Mouse (Mus musculus): ENCODE measurements around the gene Il19. TPM values are rescaled to one million over a fixed set of nuclear protein-coding genes. Genes with fewer than 3 reads are reported as not detected.
A peak's percentile ranks its signal among the peaks of the same experiment; 100 is the strongest.

The Il19 gene
- polyA plus RNA-seq, 1 experiment: not detected

GRCm38 (mm10) chr1:130938192-130938591 is 1.7 kb downstream of the Il19 start:
- 92% methylated on average over 7 of the region's 7 CpGs for WGBS
- H3K4me1 ChIP-seq (ENCODE audit: control insufficient read depth, insufficient read depth, low read length): no peaks in the 10 kb centered on the region
- H3K4me3 ChIP-seq (replicated peaks; ENCODE audit: control insufficient read depth, low read depth, low read length): no peak overlapping the region
- TF ChIP-seq POLR2A (IDR thresholded peaks at IDR 0.05; ENCODE audit: borderline replicate concordance, control insufficient read depth, low read depth, low read length) (no peak), CTCF (IDR thresholded peaks at IDR 0.05; ENCODE audit: control insufficient read depth, insufficient read depth, low read length) (no peak)
- H3K27ac ChIP-seq (ENCODE audit: control insufficient read depth, insufficient read depth, low read depth, low read length, poor library complexity): no peak overlapping the region

DNA sequence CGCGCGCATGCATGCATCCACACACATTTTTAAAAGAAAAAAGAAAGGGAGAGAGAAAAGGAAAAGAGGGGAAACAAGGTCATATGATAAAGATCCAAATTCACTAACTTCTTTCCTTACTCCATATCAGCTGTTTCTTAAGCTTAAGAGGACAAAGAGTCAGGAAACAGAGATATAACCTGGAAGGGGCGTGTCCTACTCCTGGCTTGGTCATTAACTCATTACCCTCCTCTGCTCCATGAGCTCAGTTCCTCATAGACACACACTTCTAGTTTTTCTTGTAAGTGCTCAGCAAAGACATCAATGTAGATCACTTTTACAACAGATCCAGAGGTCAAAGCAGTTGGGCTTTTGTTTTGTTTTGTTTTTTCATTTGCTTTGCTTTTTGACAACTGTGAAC is 2.7 kb downstream of the Il19 start:
- WGBS: 90% methylated on average over 4 of the region's 4 CpGs
- Histone ChIP-seq H3K4me3 (replicated peaks; ENCODE audit: control insufficient read depth, low read depth, low read length) (no peak overlapping the region), H3K27ac (ENCODE audit: control insufficient read depth, insufficient read depth, low read depth, low read length, poor library complexity) (no peak overlapping the region), H3K4me1 (ENCODE audit: control insufficient read depth, insufficient read depth, low read length) (no peaks in the 10 kb centered on the region)
- no peak for TF ChIP-seq POLR2A (IDR thresholded peaks at IDR 0.05; ENCODE audit: borderline replicate concordance, control insufficient read depth, low read depth, low read length)
- TF ChIP-seq CTCF (IDR thresholded peaks at IDR 0.05; ENCODE audit: control insufficient read depth, insufficient read depth, low read length): no peak

- H3K4me3 ChIP-seq (replicated peaks; ENCODE audit: control insufficient read depth, low read depth, low read length): no peak overlapping the region
- H3K4me1 ChIP-seq (ENCODE audit: control insufficient read depth, insufficient read depth, low read length): no peaks in the 10 kb centered on the region
- no peak overlapping the region for H3K27ac ChIP-seq (ENCODE audit: control insufficient read depth, insufficient read depth, low read depth, low read length, poor library complexity)
- WGBS: 75% methylated on average over 6 of the region's 6 CpGs
- TF ChIP-seq CTCF (IDR thresholded peaks at IDR 0.05; ENCODE audit: control insufficient read depth, insufficient read depth, low read length) (no peak), POLR2A (IDR thresholded peaks at IDR 0.05; ENCODE audit: borderline replicate concordance, control insufficient read depth, low read depth, low read length) (no peak)
These were observed 3.6 kb downstream of the Il19 start for GRCm38 (mm10) chr1:130936351-130936750.

DNA sequence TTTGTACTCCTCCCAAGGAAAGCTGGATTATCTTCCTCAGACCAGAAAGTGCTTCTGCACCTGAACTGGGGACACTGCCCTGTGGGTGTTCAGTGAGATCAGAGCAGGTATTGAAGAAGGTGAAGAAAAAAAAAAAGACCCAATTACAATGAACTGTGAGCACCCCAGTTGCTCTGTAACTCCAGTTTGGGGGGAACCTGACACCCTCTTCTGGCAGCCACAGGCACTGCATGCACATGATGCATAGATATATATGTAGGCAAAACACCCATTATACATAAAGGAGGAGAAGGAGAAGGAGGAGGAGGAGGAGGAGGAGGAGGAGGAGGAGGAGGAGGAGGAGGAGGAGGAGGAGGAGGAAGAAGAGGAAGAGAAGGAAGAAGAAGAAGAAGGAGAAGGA is 13.4 kb downstream of the Il19 start:
- no peak overlapping the region for H3K27ac ChIP-seq (ENCODE audit: control insufficient read depth, insufficient read depth, low read depth, low read length, poor library complexity)
- H3K4me1 ChIP-seq (ENCODE audit: control insufficient read depth, insufficient read depth, low read length): no peaks in the 10 kb centered on the region
- H3K4me3 ChIP-seq (replicated peaks; ENCODE audit: control insufficient read depth, low read depth, low read length): no peak overlapping the region
- peak; percentile 53; the same call in 1 of the 2 replicates for TF ChIP-seq CTCF (IDR thresholded peaks at IDR 0.05; ENCODE audit: control insufficient read depth, insufficient read depth, low read length)
- TF ChIP-seq POLR2A (IDR thresholded peaks at IDR 0.05; ENCODE audit: borderline replicate concordance, control insufficient read depth, low read depth, low read length): no peak

DNA sequence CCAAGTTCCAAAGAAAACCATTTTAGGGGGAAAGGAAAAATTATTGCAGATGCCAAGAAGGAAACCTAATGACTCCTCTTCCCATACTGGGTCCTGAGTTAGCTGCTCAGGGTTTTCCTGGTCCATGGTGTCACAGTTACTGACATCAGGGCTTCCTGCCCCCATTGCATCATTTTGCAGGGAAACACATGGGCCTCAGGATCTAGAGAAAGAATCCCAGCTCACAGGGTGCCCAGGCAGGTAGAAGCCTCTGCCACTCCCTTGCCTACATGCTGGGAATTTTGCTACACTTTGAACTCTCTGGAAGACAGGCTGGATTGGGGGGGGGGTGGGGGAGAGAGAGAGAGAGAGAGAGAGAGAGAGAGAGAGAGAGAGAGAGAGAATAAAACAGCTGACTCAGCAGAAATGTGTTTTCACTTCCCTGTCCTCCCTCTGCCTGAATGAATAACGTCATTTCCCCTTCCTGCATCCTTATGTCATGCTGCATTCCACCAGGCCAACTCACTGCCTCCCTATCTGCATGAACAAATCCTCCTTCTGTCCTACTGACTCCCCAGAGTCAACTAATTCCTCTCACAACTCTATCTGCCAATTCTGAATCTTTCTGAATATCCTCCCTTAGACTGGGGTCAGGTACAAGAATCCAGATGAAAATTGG is 21.5 kb downstream of the Il19 start:
- WGBS: 9% methylated on average over 1 of the region's 1 CpGs
- no peak overlapping the region for H3K27ac ChIP-seq (ENCODE audit: control insufficient read depth, insufficient read depth, low read depth, low read length, poor library complexity)
- TF ChIP-seq CTCF (IDR thresholded peaks at IDR 0.05; ENCODE audit: control insufficient read depth, insufficient read depth, low read length): no peak
- H3K4me1 ChIP-seq (ENCODE audit: control insufficient read depth, insufficient read depth, low read length): no peaks in the 10 kb centered on the region
- no peak overlapping the region for H3K4me3 ChIP-seq (replicated peaks; ENCODE audit: control insufficient read depth, low read depth, low read length)

DNA sequence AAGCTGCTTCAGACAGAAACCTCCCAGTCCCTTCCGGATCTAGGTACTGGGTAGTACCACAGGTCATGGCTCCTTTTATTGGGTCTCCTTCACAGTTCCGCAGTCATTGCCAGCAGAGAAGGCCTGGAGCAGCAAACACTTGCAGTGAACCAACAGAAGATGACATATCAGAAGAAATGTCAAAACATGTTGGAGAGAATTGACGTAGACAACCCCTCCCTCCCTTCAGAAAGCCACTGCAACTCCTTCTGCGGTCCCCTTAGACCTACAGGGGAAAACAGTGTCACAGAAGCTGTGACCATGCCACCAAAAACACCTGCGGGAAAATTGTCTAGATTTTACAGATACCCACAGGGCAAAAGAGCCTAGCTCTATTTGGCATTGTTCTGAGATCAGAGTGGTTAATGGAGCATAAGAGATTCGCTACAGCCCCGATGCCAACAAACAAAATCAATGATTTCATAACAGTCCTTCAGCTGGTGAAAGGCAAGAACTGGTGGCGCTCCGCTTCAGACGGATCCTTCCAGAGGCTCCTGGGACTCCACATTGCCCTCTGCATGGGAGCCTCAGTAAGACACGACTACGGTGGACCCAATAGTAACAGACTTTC is 28.4 kb downstream of the Il19 start, which contains the start of gene Il20:
Gene Il20 (minus strand): TSS at position 51 of the 610 bp plus-strand sequence.
- TF ChIP-seq CTCF (IDR thresholded peaks at IDR 0.05; ENCODE audit: control insufficient read depth, insufficient read depth, low read length): no peak
- TF ChIP-seq POLR2A (IDR thresholded peaks at IDR 0.05; ENCODE audit: borderline replicate concordance, control insufficient read depth, low read depth, low read length): no peak
- no peak within 1 kb of the TSS for H3K27ac ChIP-seq (ENCODE audit: control insufficient read depth, insufficient read depth, low read depth, low read length, poor library complexity)
- WGBS: 88% methylated on average over 12 of the region's 12 CpGs
- H3K4me3 ChIP-seq (replicated peaks; ENCODE audit: control insufficient read depth, low read depth, low read length): no peak within 1 kb of the TSS
- no peaks in the 10 kb centered on the region for H3K4me1 ChIP-seq (ENCODE audit: control insufficient read depth, insufficient read depth, low read length)

DNA sequence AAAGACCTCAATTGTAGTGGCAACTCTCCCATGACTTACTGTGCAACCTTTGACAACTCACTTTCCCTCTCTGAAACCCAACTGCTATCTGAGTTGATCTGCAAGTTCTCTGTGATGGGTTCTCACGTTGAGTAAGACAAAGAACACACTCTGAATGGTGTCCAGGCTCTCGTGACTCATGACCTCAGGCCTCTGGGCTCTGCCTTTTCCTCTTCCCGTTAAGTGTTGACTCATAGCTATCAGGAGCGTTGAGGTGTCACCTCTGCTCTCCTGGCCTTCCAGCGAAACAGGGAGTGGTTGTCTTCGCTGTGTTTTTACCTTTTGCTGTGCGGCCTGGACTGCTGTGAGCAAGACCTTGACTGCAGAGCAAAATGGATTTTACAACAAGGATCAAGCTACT is 37.4 kb downstream of the Il19 start:
- H3K27ac ChIP-seq (ENCODE audit: control insufficient read depth, insufficient read depth, low read depth, low read length, poor library complexity): no peak overlapping the region
- WGBS: 70% methylated on average over 7 of the region's 7 CpGs
- H3K4me3 ChIP-seq (replicated peaks; ENCODE audit: control insufficient read depth, low read depth, low read length): no peak overlapping the region
- no peak for TF ChIP-seq CTCF (IDR thresholded peaks at IDR 0.05; ENCODE audit: control insufficient read depth, insufficient read depth, low read length)
- H3K4me1 ChIP-seq (ENCODE audit: control insufficient read depth, insufficient read depth, low read length): no peaks in the 10 kb centered on the region; the same call in 1 of the 2 replicates

DNA sequence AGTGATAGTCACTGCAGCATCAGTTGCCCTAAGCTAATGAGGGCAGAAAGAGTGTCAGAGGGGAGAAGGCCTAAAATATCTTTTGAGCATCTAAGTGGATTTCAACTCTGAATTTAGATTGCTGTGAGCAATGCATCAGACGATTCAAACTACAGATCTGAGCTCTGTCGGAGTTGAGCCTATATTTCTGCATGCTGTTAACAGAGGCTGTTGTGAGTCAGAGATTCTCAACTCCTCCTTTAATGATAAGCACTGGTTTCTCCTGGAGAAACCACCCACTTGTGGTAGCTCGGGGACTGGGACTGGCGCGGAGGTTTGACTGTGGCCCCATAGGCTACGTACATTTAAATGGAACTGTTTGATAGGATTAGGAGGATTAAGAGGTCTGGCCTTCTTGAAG is 45.4 kb downstream of the Il19 start:
- 81% methylated on average over 6 of the region's 6 CpGs for WGBS
- Histone ChIP-seq H3K4me3 (replicated peaks; ENCODE audit: control insufficient read depth, low read depth, low read length) (no peak overlapping the region), H3K27ac (ENCODE audit: control insufficient read depth, insufficient read depth, low read depth, low read length, poor library complexity) (no peak overlapping the region), H3K4me1 (ENCODE audit: control insufficient read depth, insufficient read depth, low read length) (no peaks in the 10 kb centered on the region; the same call in 1 of the 2 replicates)
- TF ChIP-seq POLR2A (IDR thresholded peaks at IDR 0.05; ENCODE audit: borderline replicate concordance, control insufficient read depth, low read depth, low read length) (no peak), CTCF (IDR thresholded peaks at IDR 0.05; ENCODE audit: control insufficient read depth, insufficient read depth, low read length) (no peak)

Measured in bone marrow, adult 2 months (tissue).